Mouse (Mus musculus) midbrain, embryonic 10.5 days (tissue): ENCODE measurements around the gene Slc1a3. TPM values are rescaled to one million over a fixed set of nuclear protein-coding genes. Genes with fewer than 3 reads are reported as not detected.
A peak's percentile ranks its signal among the peaks of the same experiment; 100 is the strongest.

Source experiments
- DNase-seq: peaks from one replicate; pipeline ENCODE4 v3.0.0-alpha.2; 2017; ENCODE audit warnings: low spot score
- H3K27ac ChIP-seq: fragments of 300-500 bp; sonication (generic); replicated peaks from 2 replicates; pipeline ENCODE4 v1.5.1; 2016; ENCODE audit warnings: mild to moderate bottlenecking
- H3K27me3 ChIP-seq: fragments of 300-500 bp; sonication (generic); 2 replicates; pipeline ENCODE4 v1.6.1; 2016; ENCODE audit warnings: low read depth, mild to moderate bottlenecking; ENCODE audit not compliant: poor library complexity, severe bottlenecking
- H3K36me3 ChIP-seq: fragments of 300-500 bp; sonication (generic); 2 replicates; pipeline ENCODE4 v1.6.1; 2016; ENCODE audit warnings: mild to moderate bottlenecking, moderate library complexity
- H3K4me1 ChIP-seq: fragments of 300-500 bp; sonication (generic); 2 replicates; pipeline ENCODE4 v1.6.1; 2016
- H3K4me3 ChIP-seq: fragments of 300-500 bp; sonication (generic); 2 replicates; pipeline ENCODE4 v1.5.1; 2016; ENCODE audit warnings: mild to moderate bottlenecking, moderate library complexity
- H3K9me3 ChIP-seq: fragments of 300-500 bp; sonication (generic); replicated peaks from 2 replicates; pipeline ENCODE4 v1.6.1; 2016; ENCODE audit warnings: mild to moderate bottlenecking
- WGBS: fragments of 180-500 bp; shearing (Covaris S2); methylation state at CpG from one replicate; pipeline ENCODE4 v1.1.7; 2016; 5-methylcytosine and 5-hydroxymethylcytosine counted together
- polyA plus RNA-seq: library from polyadenylated mRNA; unstranded; fragments of >200 nt; fragmentation: Nextera tagmentation; extraction: Ambion mirVana; gene quantifications from 2 replicates; pipeline ENCODE4 v1.2.1, GENCODE M21; 2016

Slc1a3 gene
- polyA plus RNA-seq, 1 experiment from 2014 or later, result 23.5 TPM

DNA sequence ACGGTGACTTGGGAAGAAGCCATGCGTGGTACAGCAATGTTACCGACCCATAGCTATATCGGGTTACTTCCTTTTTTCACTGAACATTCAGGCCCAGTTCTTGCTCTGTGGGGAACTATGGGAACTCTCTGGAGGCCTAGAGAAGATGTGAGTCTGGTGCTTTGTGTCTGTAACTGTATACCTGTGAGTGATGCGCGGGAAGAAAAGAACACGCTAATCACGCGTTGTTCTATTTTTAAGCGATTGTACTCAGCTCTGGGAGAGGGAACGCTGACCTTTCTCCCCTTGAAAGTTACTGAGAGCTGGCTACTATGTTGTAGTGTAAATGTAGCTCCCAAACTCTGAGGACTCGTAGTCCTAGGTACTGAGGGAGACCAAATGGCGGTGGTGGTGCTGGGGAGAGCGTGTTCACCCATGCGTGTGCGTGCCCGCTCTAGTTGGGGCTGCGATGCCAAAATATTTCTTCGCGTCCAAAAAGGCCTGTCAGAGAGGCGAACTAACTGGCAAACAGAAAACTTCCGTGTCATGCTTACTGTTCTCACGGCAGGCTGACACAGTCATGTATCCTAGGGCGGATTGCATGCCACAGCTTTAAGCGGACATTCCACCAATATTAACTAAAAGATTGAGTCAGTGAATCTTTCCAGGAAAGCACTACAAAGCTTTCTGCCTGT lies 42.6 kb downstream of the Slc1a3 start:
- Histone ChIP-seq H3K27me3 (no peaks in the 10 kb centered on the region), H3K27ac (no peak overlapping the region)
- WGBS, result 94% methylated on average over 25 of the region's 25 CpGs

DNA sequence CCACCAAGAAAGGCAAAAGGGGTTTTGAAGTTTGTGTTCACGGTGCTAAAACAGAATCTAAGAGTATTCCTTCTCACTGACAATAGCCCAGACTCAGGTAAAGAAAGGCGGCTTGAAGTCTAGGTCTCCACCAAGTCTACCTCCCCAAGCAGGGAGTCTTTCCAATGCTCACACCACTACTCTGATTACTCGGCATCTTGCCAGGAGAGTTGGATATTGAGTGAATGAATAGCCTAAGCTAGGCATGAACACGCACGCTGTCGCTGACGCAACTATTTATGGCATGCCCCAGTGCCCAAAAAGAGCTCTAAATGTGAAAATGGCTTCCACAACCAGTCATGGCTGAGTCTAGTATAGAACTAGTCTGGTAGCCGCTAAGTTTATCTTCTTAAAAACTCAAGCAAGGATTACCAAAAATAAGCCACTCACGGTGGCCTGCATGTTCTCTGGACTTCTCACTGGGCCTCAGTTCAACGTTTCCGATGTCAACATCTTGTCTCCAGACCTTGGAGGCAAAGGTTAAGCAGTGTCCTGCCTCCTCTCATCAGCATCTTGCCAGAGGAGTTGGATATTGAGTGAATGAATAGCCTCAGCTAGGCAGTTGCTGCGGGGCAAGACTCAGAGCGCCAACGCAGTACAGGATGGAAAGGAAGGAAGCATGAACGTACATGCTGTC lies 44.8 kb downstream of the Slc1a3 start:
- H3K27ac ChIP-seq, result no peak overlapping the region
- H3K4me1 ChIP-seq, result peaks cover 11% of the 10 kb centered on the region
- H3K36me3 ChIP-seq, result no peaks in the 10 kb centered on the region
- no peak overlapping the region for H3K4me3 ChIP-seq
- no peak for DNase-seq
- no peaks in the 10 kb centered on the region for H3K9me3 ChIP-seq
- 94% methylated on average over 15 of the region's 15 CpGs for WGBS
- no peaks in the 10 kb centered on the region for H3K27me3 ChIP-seq

More for the DNA sequence above, 42.6 kb downstream of the Slc1a3 start:
- no peak for DNase-seq
- H3K4me1 ChIP-seq, result peaks cover 11% of the 10 kb centered on the region
- no peaks in the 10 kb centered on the region for H3K36me3 ChIP-seq
- H3K4me3 ChIP-seq, result no peak overlapping the region
- no peaks in the 10 kb centered on the region for H3K9me3 ChIP-seq

DNA sequence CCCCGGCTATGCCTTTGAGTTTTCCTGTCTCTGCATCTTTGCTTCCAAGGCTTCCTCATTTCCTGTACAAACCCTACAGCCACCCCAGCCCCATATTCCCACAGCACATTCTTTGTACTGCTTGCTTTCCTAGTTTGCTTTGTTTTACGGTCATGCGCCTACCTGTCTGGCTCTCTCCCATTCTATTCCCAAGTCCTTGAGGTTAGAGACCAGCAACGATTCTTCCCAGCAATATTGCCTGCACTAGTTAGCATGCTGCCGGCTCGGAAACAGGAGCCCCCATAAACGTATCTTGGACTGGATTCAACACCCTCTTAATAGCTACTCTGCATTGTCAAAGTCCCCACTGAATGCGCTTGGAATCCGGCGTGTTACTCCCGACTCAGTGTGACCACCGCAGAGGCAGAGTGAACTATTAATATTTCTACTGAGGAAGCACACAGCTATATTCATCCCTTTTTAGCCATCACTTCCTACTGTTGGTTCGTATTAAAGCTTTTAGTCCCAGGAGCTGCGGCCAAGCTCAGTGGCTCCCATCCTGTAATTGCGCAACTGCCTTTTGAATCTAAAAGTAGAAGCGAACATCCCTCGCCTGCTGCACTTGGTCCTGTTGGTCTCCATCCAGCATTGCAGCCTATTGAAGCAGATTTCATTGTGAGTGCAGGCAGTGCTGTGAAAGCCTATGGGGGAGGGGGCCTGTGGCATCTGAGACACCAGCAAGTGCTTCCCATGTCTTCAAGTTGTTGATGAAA lies 47.0 kb downstream of the Slc1a3 start:
- no peak overlapping the region for H3K4me3 ChIP-seq
- DNase-seq, result no peak
- WGBS, result 89% methylated on average over 17 of the region's 17 CpGs

DNA sequence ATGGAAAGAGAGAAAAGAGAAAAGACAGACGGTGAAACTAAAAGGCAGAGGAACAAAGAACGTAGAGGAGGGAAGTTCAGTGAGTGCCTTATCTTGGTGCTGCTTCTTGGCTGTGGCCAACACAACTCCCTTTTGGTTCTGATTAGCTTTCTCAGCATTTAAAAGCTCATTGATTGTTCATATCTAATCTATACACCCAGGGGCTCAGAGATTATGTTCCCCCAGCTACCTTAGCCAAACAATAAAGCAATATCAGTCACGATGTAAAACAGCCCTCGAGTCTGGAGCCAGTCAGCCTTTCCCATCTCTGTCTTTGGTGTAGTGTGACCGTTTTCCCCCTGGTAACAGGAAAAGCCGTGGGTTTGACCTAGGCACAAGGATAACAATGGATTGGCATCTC lies 48.7 kb downstream of the Slc1a3 start:
- H3K4me1 ChIP-seq, result peaks cover 36% of the 10 kb centered on the region
- H3K36me3 ChIP-seq, result no peaks in the 10 kb centered on the region
- no peaks in the 10 kb centered on the region for H3K9me3 ChIP-seq
- no peak overlapping the region for H3K27ac ChIP-seq
- H3K4me3 ChIP-seq, result no peak overlapping the region
- DNase-seq, result no peak
- 77% methylated on average over 6 of the region's 6 CpGs for WGBS
- H3K27me3 ChIP-seq, result no peaks in the 10 kb centered on the region

More for the DNA sequence above, 47.0 kb downstream of the Slc1a3 start:
- no peaks in the 10 kb centered on the region for H3K9me3 ChIP-seq
- H3K36me3 ChIP-seq, result no peaks in the 10 kb centered on the region
- H3K27ac ChIP-seq, result no peak overlapping the region
- peaks cover 31% of the 10 kb centered on the region for H3K4me1 ChIP-seq
- no peaks in the 10 kb centered on the region for H3K27me3 ChIP-seq

DNA sequence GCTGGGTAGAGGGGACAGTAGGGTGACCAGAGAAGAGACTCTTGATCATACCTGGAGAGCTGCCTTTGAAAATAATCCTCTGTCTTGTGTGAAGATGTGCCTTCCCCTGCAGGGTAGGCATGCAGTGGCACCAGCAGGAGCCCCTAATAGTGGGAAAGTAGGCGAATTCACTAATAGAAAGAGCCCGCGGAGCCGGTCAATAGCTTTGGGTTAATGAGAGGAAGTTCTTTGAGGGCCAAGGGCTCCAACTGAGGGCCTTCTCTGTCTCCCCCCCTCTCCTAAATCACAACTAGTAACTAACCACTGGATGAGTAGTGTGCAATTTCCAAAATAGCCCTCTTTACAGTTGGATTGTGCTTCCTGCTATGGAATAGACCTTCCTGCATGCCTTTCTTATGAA lies 50.6 kb downstream of the Slc1a3 start:
- 23% methylated on average over 4 of the region's 4 CpGs for WGBS
- H3K4me1 ChIP-seq, result peaks cover 41% of the 10 kb centered on the region
- no peak for DNase-seq
- peak overlapping the region; percentile 73 for H3K27ac ChIP-seq
- H3K9me3 ChIP-seq, result no peaks in the 10 kb centered on the region
- no peaks in the 10 kb centered on the region for H3K36me3 ChIP-seq
- no peak overlapping the region for H3K4me3 ChIP-seq
- H3K27me3 ChIP-seq, result no peaks in the 10 kb centered on the region

DNA sequence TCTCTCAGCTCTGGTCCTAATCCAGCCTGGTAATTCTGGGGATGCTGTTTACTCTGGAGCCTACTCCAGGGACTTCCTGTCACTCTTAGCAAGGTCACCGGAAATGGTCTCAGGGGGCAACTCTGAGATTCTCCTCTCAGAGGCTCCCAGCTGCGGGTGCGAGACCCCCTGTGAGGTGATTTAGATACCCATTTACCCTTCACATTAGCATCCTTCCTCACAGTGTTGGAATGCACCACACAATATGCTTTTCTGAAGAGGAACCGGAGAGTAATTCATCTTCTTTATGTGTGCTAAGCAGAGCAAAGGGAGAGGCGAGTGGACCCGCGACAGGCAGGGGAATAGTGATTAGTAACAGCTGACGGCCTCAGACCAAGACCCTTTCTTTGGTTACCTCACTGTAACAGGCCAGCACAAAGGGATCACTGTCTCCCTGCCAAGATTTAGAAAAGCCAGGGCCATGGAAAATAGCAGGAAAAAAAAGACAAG lies 51.0 kb downstream of the Slc1a3 start:
- peak overlapping the region; percentile 73 for H3K27ac ChIP-seq
- WGBS, result 15% methylated on average over 8 of the region's 8 CpGs
- peak; percentile 33 for DNase-seq
- no peaks in the 10 kb centered on the region for H3K9me3 ChIP-seq
- H3K4me3 ChIP-seq, result no peak overlapping the region
- H3K36me3 ChIP-seq, result no peaks in the 10 kb centered on the region
- no peaks in the 10 kb centered on the region for H3K27me3 ChIP-seq
- H3K4me1 ChIP-seq, result peaks cover 41% of the 10 kb centered on the region

DNA sequence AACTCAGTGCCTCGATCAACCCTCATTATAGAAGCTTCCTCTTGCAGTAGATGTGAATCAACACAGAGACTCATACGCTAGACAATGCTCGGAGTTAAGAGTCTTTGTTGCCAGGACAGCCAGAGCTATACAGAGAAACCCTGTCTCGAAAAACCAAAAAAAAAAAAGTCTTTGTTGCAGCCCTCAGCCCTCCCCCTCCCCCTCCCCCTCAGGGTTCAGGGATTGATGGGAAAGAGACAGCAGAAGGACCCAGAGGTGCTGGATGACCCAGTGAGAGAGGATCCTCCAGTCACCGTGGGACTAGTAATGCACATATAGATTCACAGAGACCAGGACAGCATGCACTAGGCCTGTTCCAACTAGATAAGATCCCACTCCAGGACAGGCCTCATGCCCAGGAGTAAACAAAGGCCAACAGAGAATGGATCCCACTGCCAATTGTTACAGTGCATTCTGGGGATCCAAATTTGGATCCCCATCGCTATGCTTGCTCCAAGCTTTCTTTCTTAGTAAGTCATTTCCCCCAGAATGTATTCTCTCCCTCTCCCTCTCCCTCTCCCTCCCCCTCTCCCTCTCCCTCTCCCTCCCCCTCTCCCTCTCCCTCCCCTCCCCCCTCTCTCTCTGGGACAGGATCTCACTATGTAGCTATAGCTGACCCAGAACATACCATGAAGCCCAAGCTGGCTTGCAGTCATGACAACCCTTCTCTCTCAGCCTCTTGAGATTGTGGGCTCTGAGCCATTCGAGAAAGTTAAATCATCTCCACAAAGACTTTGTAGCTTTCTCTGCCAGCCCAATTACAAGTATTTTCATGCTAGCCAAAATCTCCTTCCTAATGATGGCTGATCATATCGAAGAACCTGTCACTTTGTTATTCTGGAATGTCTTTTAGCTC lies 52.2 kb downstream of the Slc1a3 start:
- Histone ChIP-seq H3K27ac (peak overlapping the region; percentile 59), H3K36me3 (no peaks in the 10 kb centered on the region), H3K4me1 (peaks cover 35% of the 10 kb centered on the region), H3K27me3 (no peaks in the 10 kb centered on the region), H3K9me3 (no peaks in the 10 kb centered on the region), H3K4me3 (no peak overlapping the region)
- no peak for DNase-seq
- WGBS, result 78% methylated on average over 8 of the region's 8 CpGs

DNA sequence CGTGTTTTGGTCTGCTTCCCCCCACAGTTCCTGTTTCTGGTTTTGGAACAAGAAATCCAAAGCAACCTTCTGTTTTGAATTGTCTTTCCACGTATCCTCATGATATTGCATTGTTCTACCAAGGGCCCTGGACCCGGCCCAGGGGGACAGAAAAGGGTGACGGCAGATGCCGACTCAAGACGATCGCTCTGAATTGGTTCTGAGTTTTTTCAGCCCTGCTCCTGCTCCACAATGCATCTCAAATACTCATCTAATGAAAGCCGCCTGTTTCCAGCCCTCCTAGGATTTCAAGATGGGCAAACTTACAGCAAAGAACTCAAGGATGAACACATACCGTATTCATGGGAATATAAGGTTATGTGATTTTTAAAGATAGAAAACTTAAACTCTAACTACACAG lies 55.3 kb downstream of the Slc1a3 start:
- no peak overlapping the region for H3K27ac ChIP-seq

DNA sequence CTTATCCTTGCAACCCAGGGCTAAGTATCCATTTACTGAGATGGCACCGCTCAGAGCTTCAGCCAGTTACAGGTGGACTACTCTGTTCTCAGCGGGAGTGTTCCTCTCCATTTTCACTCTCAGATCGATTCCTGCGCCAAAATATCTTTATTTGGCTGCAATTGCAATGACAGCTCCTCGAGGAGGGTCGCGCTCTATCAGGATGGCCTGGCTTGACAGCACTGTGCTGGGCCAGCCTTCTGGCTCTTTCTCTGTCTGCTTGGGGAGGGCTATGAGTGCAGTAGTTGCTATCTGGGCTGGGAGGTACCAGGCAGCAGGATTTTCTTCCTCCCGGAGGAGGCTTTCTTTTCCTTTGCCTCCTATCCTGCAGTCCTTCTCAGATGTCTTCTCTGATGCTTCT lies 57.9 kb downstream of the Slc1a3 start:
- Histone ChIP-seq H3K9me3 (no peaks in the 10 kb centered on the region), H3K4me3 (no peak overlapping the region), H3K4me1 (0 out of 2 replicates have a peak, but pooled peaks cover 5% of the 10 kb centered on the region), H3K27me3 (no peaks in the 10 kb centered on the region), H3K36me3 (no peaks in the 10 kb centered on the region), H3K27ac (no peak overlapping the region)
- no peak for DNase-seq
- 95% methylated on average over 8 of the region's 8 CpGs for WGBS

More for the DNA sequence above, 55.3 kb downstream of the Slc1a3 start:
- DNase-seq, result no peak
- no peaks in the 10 kb centered on the region for H3K9me3 ChIP-seq
- no peaks in the 10 kb centered on the region for H3K36me3 ChIP-seq
- peaks cover 29% of the 10 kb centered on the region for H3K4me1 ChIP-seq
- 64% methylated on average over 9 of the region's 9 CpGs for WGBS
- no peaks in the 10 kb centered on the region for H3K27me3 ChIP-seq
- H3K4me3 ChIP-seq, result no peak overlapping the region

DNA sequence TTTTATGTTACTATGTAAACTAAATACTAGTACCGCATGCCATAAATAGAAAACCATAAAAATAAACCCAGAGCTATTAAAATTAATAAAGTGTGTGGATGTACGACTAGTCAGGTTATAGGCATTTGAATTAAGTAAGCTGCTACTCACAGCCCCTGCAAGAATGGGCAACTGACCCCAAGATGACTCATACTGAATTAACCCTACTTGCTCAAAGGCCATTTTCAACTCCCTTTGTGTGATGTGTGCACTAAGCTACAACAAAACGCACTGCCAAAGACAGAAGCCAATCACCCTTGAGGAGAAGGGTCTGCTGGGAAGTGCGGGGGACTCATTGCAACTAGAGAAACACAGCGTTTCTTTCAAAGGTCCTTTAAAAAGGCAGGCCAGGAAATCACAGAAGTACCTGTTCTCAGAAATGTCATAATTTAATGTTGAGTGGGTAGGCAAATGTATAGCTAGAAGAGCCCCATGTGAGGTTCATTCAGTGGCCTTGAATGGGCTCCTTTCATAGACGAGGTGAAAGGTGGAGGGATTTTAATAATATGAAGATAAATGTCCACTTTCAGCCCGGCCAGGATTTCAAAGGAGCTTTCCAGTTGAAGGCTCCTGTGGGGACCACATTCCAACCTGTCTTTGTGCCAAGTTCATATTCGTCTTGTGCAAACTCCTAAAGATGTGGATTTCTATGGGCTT lies 66.4 kb downstream of the Slc1a3 start:
- Histone ChIP-seq H3K9me3 (no peaks in the 10 kb centered on the region), H3K27ac (no peak overlapping the region), H3K27me3 (no peaks in the 10 kb centered on the region), H3K36me3 (peaks cover 15% of the 10 kb centered on the region), H3K4me3 (no peak overlapping the region), H3K4me1 (peaks cover 14% of the 10 kb centered on the region)
- 74% methylated on average over 8 of the region's 8 CpGs for WGBS
- DNase-seq, result no peak

DNA sequence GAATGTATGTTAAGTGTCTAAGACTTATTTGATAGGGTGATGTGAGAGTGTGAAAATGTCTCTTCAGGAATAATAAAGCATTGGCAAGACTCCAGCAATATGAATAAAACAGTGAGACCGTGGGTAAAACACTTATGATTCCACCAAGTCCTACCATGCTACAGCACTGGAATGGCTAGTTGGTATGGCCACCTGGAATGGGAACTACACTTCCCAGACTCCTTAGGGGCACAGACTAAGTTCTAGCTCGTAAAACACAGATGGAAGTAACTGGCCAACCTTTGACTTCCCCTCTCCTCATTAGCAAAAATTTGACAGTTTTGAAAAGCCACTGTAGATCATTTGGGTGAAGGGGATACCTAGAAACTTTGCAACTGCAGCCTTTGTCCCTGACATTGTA lies 70.7 kb downstream of the Slc1a3 start:
- Histone ChIP-seq H3K9me3 (no peaks in the 10 kb centered on the region), H3K27me3 (no peaks in the 10 kb centered on the region), H3K4me3 (no peak overlapping the region), H3K27ac (no peak overlapping the region), H3K4me1 (peaks cover 10% of the 10 kb centered on the region), H3K36me3 (peaks cover 19% of the 10 kb centered on the region)
- WGBS, result 81% methylated on average over 2 of the region's 2 CpGs
- DNase-seq, result no peak
